Mouse (Mus musculus): Measurements from ENCODE around the gene Cracr2b.

Gene Cracr2b

GRCm38 (mm10) chr7:141454967-141455551, 5.8 kb upstream of the Cracr2b start, which contains the start of gene Pnpla2:
Gene Pnpla2 (plus strand): TSS chr7:141455198.
- peak; percentile 84 for DNase-seq (ENCODE audit: low read depth, low spot score)

- DNase-seq (ENCODE audit: low read depth, low spot score): no peak
Measured at GRCm38 (mm10) chr7:141455610-141456314, 5.1 kb upstream of the Cracr2b start.

DNA sequence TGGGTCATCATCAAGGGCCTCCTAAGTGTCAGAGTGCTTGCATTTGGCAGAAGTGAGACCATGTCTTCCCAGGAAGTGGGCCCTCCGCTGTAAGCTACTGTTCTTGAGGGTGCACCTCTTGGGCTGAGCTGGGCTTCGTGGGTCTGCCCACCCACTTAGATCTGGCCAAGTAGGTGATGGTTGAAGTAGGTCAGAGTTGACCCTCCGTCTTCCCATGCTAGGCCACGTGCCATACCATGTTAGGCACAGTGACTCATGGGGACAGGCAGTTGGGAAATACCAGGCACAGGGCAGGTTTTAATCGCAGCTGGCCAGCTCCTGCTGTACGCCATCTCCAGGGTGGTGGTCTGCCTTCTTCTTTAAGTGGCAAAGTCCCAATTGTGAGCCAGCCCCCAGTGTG, 4.2 kb upstream of the Cracr2b start:
- no peak for DNase-seq (ENCODE audit: low read depth, low spot score)

GRCm38 (mm10) chr7:141457236-141457635, 3.7 kb upstream of the Cracr2b start:
- DNase-seq (ENCODE audit: low read depth, low spot score): no peak

GRCm38 (mm10) chr7:141457986-141458660, 2.8 kb upstream of the Cracr2b start:
- no peak for DNase-seq (ENCODE audit: low read depth, low spot score)

DNA sequence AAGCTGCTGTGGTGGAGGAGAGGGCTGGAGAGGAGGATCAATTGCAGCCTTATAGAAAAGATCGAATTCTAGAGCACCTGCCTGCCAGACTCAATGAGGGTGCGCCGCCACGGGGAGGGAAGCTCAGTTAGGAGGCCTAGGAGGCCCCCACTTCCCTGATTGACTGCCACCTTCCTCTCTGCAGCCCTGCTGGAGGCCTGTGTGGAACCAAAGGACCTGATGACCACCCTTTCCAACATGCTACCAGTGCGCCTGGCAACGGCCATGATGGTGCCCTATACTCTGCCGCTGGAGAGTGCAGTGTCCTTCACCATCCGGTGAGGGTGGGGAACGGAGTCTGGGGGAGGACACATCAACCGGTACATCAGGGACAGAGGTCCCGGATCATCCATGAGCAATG, 2.2 kb upstream of the Cracr2b start:
- no peak for DNase-seq (ENCODE audit: low read depth, low spot score)

- no peak for DNase-seq (ENCODE audit: low read depth, low spot score)
Measured at GRCm38 (mm10) chr7:141459301-141459711, 1.6 kb upstream of the Cracr2b start.

DNA sequence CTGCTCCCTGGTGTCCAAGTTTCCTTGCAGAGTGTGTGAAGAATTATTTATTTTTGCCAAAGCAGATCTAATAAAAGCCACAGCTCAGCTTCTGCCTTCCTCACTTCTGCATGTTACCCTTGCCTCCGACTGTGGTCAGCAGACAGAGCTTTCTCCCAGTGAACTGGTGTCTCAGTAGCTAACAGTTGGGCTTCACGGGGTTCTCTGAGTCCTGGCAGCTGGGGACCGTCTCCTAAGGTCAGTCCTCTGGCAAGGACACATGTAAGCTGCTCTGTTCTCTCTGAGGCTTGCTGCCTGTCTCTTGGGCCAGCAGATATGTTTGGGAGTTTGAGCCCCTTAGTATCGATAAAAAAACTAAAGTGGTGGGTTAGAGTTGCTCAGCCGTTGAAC, 898 bp upstream of the Cracr2b start:
- no peak for DNase-seq (ENCODE audit: low read depth, low spot score)

- no peak for DNase-seq (ENCODE audit: low read depth, low spot score)
Measured at GRCm38 (mm10) chr7:141461521-141462332, 833 bp downstream of the Cracr2b start.

DNA sequence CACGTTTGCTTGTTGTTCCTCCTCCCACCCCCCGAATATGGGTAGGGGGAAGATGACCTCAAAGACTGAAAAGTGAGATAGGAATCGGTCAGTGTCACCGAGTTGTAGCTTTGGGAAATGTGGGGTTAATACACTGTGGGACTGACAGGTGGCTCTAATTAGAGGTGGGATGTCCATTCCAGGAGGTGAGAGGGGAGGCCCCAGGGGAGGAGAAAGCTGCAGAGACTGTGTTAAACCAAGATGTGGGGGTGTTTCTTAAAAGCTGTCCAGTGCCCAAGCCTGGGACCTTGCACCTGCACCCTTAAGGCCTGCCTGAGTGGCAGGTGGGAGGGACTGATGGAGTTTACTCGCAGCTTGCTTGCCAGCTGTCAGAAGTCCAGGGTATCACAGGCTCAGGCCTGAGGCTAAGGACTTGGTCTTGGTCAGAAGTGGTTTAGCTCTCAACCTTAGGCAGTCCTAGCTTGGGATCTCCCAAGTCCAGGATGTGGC, 1.5 kb downstream of the Cracr2b start:
- no peak for DNase-seq (ENCODE audit: low read depth, low spot score)

- no peak for DNase-seq (ENCODE audit: low read depth, low spot score)
Measured at GRCm38 (mm10) chr7:141463824-141464602, 3.1 kb downstream of the Cracr2b start.

- no peak for DNase-seq (ENCODE audit: low read depth, low spot score)
Measured at GRCm38 (mm10) chr7:141464603-141465201, 3.8 kb downstream of the Cracr2b start.

DNA sequence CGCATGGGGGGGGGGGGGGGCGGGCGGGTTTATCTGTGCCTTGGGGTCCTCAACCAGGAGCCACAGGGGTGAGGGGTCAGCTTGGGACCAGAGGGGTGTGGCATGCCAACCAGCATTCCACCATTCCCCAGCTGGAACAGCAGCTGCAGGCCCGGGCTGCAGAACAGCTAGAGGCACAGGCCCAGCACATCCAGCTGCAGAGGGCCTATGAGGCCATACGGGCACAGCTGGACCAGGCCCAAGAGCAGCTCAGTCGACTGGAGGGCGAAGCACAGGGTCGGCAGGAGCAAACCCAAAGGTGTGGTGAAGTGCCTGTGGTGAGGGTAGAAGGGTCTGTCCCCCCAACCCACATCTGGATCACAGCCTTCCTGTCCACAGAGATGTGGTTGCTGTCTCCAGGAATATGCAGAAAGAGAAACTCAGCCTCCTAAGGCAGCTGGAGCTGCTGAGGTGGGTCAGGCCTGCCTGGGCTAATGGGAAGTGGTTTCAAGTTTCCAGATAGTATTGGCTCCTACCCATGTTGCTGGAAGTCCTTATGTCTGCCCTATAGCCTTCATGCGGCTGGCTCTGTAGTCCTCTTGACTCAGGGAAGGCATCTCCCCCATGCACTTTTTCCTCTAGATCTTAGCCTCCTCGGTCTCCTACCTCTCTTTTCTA, 4.6 kb downstream of the Cracr2b start:
- no peak for DNase-seq (ENCODE audit: low read depth, low spot score)

GRCm38 (mm10) chr7:141466045-141466394, 5.1 kb downstream of the Cracr2b start:
- no peak for DNase-seq (ENCODE audit: low read depth, low spot score)

GRCm38 (mm10) chr7:141466607-141467148, 5.8 kb downstream of the Cracr2b start:
- DNase-seq (ENCODE audit: low read depth, low spot score): no peak

- peak; percentile 72 for DNase-seq (ENCODE audit: low read depth, low spot score)
Measured at GRCm38 (mm10) chr7:141467230-141468030, 6.5 kb downstream of the Cracr2b start, which contains the start of gene Cd151. Gene Cd151 (plus strand): TSS chr7:141467392.

- DNase-seq (ENCODE audit: low read depth, low spot score): no peak
Measured at GRCm38 (mm10) chr7:141468164-141468521, 7.2 kb downstream of the Cracr2b start.

DNA sequence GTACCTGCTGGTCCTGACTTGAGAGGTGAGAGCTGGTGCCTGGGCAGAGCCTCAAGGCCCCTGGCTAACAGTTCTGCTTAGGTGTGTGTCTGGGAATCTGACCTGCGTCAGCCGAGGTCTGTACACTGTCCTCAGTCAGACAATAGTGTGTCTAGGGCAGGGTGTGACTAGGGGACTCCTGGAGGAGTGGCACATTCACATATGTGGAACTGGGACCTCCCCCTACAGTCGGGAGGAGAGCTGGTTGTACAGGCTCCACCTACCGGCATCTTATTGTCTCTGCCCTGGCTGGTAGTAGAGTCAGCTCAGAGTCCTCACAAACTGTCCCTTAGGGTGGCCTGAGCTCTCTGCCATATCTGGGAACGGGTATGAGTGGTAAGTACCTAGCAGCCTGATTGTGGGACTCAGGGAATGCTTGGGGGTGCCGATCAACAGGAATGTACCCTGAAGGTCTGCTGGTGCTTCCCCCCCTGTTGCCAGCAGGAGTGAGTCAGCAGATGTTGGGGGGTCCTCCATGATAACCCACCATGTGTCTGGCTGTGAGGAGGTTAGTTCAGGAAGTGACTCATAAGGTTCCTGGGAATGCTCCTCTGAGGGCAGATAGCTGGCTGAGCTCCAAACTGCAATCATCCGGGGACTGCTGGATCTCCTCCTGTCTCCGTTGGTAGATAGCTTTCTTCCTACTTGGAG, 7.8 kb downstream of the Cracr2b start:
- peak; percentile 65 for DNase-seq (ENCODE audit: low read depth, low spot score)

All from forelimb bud, embryonic 11.5 days (tissue).